Mouse (Mus musculus): Measurements from ENCODE around the gene Stard7. TPM values are rescaled to one million over a fixed set of nuclear protein-coding genes. Genes with fewer than 3 reads are reported as not detected.

Stard7 gene
- polyA plus RNA-seq, 2 experiments = 60.8 to 79.0 TPM

GRCm38 (mm10) chr2:127248334-127249004 is 21.5 kb upstream of the Stard7 start:
- peak; percentile 3; the same call in 1 of the 2 replicates for ATAC-seq (ENCODE audit: low FRiP score, low read depth)
- Histone ChIP-seq H3K36me3 (ENCODE audit: control insufficient read depth, insufficient read depth, low read length) (peaks cover 33% of the 10 kb centered on the region), H3K27ac (replicated peaks; ENCODE audit: low read depth, low read length) (peak overlapping the region; percentile 67; the same call in 1 of the 2 replicates), H3K27me3 (ENCODE audit: control insufficient read depth, insufficient read depth, low read length) (no peaks in the 10 kb centered on the region), H3K4me2 (replicated peaks; ENCODE audit: low read depth, low read length, severe bottlenecking) (peak overlapping the region; percentile 96), H3K4me1 (ENCODE audit: control insufficient read depth, insufficient read depth, low read length) (peaks cover 18% of the 10 kb centered on the region), H3K9ac (ENCODE audit: low read depth, low read length, severe bottlenecking) (peak overlapping the region; percentile 79), H3K9me3 (ENCODE audit: control insufficient read depth, low read length) (no peaks in the 10 kb centered on the region), H3K4me3 (replicated peaks; ENCODE audit: low read length) (peak overlapping the region; percentile 90)
- no peak for TF ChIP-seq POLR2A (IDR thresholded peaks at IDR 0.05; ENCODE audit: borderline replicate concordance, extremely low read depth, insufficient read depth, insufficient read length)
- DNase-seq (ENCODE audit: low spot score) = peak; percentile 20
- WGBS = 1% methylated on average over 37 of the region's 39 CpGs

- Histone ChIP-seq H3K9ac (ENCODE audit: low read depth, low read length, severe bottlenecking) (peak overlapping the region; percentile 25), H3K4me3 (replicated peaks; ENCODE audit: low read length) (no peak overlapping the region), H3K27me3 (ENCODE audit: control insufficient read depth, insufficient read depth, low read length) (no peaks in the 10 kb centered on the region), H3K9me3 (ENCODE audit: control insufficient read depth, low read length) (no peaks in the 10 kb centered on the region), H3K36me3 (ENCODE audit: control insufficient read depth, insufficient read depth, low read length) (peaks cover 27% of the 10 kb centered on the region), H3K4me2 (replicated peaks; ENCODE audit: low read depth, low read length, severe bottlenecking) (no peak overlapping the region), H3K4me1 (ENCODE audit: control insufficient read depth, insufficient read depth, low read length) (peaks cover 18% of the 10 kb centered on the region), H3K27ac (replicated peaks; ENCODE audit: low read depth, low read length) (no peak overlapping the region)
- DNase-seq (ENCODE audit: low spot score) (no peak), ATAC-seq (ENCODE audit: low FRiP score, low read depth) (no peak)
- TF ChIP-seq POLR2A (IDR thresholded peaks at IDR 0.05; ENCODE audit: borderline replicate concordance, extremely low read depth, insufficient read depth, insufficient read length) = no peak
- WGBS = 95% methylated on average over 9 of the region's 9 CpGs
Observed at GRCm38 (mm10) chr2:127250291-127251008, 19.6 kb upstream of the Stard7 start.

- DNase-seq (ENCODE audit: low spot score) (no peak), ATAC-seq (ENCODE audit: low FRiP score, low read depth) (no peak)
- 77% methylated on average over 3 of the region's 3 CpGs for WGBS
- TF ChIP-seq POLR2A (IDR thresholded peaks at IDR 0.05; ENCODE audit: borderline replicate concordance, extremely low read depth, insufficient read depth, insufficient read length) = no peak
- no peaks in the 10 kb centered on the region for H3K9me3 ChIP-seq (ENCODE audit: control insufficient read depth, low read length)
- no peak overlapping the region for H3K27ac ChIP-seq (replicated peaks; ENCODE audit: low read depth, low read length)
- no peak overlapping the region for H3K4me3 ChIP-seq (replicated peaks; ENCODE audit: low read length)
- no peaks in the 10 kb centered on the region for H3K27me3 ChIP-seq (ENCODE audit: control insufficient read depth, insufficient read depth, low read length)
- peaks cover 24% of the 10 kb centered on the region for H3K36me3 ChIP-seq (ENCODE audit: control insufficient read depth, insufficient read depth, low read length)
- peaks cover 17% of the 10 kb centered on the region for H3K4me1 ChIP-seq (ENCODE audit: control insufficient read depth, insufficient read depth, low read length)
- H3K9ac ChIP-seq (ENCODE audit: low read depth, low read length, severe bottlenecking) = no peak overlapping the region
- no peak overlapping the region for H3K4me2 ChIP-seq (replicated peaks; ENCODE audit: low read depth, low read length, severe bottlenecking)
Observed at GRCm38 (mm10) chr2:127251457-127251856, 18.6 kb upstream of the Stard7 start.

GRCm38 (mm10) chr2:127251880-127252527 is 18.0 kb upstream of the Stard7 start:
- Histone ChIP-seq H3K4me2 (replicated peaks; ENCODE audit: low read depth, low read length, severe bottlenecking) (no peak overlapping the region), H3K4me1 (ENCODE audit: control insufficient read depth, insufficient read depth, low read length) (peaks cover 11% of the 10 kb centered on the region), H3K27ac (replicated peaks; ENCODE audit: low read depth, low read length) (no peak overlapping the region), H3K9me3 (ENCODE audit: control insufficient read depth, low read length) (no peaks in the 10 kb centered on the region), H3K9ac (ENCODE audit: low read depth, low read length, severe bottlenecking) (no peak overlapping the region), H3K36me3 (ENCODE audit: control insufficient read depth, insufficient read depth, low read length) (peaks cover 29% of the 10 kb centered on the region), H3K27me3 (ENCODE audit: control insufficient read depth, insufficient read depth, low read length) (no peaks in the 10 kb centered on the region), H3K4me3 (replicated peaks; ENCODE audit: low read length) (no peak overlapping the region)
- 65% methylated on average over 3 of the region's 3 CpGs for WGBS
- no peak for TF ChIP-seq POLR2A (IDR thresholded peaks at IDR 0.05; ENCODE audit: borderline replicate concordance, extremely low read depth, insufficient read depth, insufficient read length)
- no peak for ATAC-seq (ENCODE audit: low FRiP score, low read depth)
- no peak for DNase-seq (ENCODE audit: low spot score)

- H3K9me3 ChIP-seq (ENCODE audit: control insufficient read depth, low read length) = no peaks in the 10 kb centered on the region
- no peak overlapping the region for H3K9ac ChIP-seq (ENCODE audit: low read depth, low read length, severe bottlenecking)
- H3K4me3 ChIP-seq (replicated peaks; ENCODE audit: low read length) = no peak overlapping the region
- no peak for DNase-seq (ENCODE audit: low spot score)
- 68% methylated on average over 5 of the region's 5 CpGs for WGBS
- peaks cover 11% of the 10 kb centered on the region for H3K4me1 ChIP-seq (ENCODE audit: control insufficient read depth, insufficient read depth, low read length)
- H3K27me3 ChIP-seq (ENCODE audit: control insufficient read depth, insufficient read depth, low read length) = no peaks in the 10 kb centered on the region
- H3K4me2 ChIP-seq (replicated peaks; ENCODE audit: low read depth, low read length, severe bottlenecking) = no peak overlapping the region
- no peak for ATAC-seq (ENCODE audit: low FRiP score, low read depth)
- peaks cover 37% of the 10 kb centered on the region for H3K36me3 ChIP-seq (ENCODE audit: control insufficient read depth, insufficient read depth, low read length)
- TF ChIP-seq POLR2A (IDR thresholded peaks at IDR 0.05; ENCODE audit: borderline replicate concordance, extremely low read depth, insufficient read depth, insufficient read length) = no peak
- H3K27ac ChIP-seq (replicated peaks; ENCODE audit: low read depth, low read length) = no peak overlapping the region
Observed at GRCm38 (mm10) chr2:127252787-127253186, 17.2 kb upstream of the Stard7 start.
